Mouse (Mus musculus): ENCODE measurements around the gene Itsn1. TPM values are rescaled to one million over a fixed set of nuclear protein-coding genes. Genes with fewer than 3 reads are reported as not detected.

The Itsn1 gene
- total RNA-seq, 2 experiments from 2014 or later: 158 to 175 TPM

DNA sequence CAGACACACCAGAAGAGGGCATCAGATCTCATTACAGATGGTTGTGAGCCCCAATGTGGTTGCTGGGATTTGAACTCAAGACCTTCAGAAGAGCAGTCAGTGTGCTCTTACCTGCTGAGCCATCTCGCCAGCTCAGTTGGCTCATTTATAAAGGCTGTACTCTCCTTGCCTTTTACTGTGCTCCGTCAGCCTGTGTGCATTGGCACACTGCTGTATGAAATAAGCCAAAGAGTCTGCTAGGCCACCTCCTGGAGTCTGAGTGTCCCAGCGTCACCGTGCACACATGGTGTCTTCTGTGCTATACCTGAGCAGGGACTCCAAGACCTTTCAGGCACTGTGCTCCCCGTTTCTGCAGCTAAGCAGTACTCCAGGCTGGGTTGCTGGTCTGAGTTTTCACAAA is 40.8 kb downstream of the Itsn1 start:
- no peak for DNase-seq

DNA sequence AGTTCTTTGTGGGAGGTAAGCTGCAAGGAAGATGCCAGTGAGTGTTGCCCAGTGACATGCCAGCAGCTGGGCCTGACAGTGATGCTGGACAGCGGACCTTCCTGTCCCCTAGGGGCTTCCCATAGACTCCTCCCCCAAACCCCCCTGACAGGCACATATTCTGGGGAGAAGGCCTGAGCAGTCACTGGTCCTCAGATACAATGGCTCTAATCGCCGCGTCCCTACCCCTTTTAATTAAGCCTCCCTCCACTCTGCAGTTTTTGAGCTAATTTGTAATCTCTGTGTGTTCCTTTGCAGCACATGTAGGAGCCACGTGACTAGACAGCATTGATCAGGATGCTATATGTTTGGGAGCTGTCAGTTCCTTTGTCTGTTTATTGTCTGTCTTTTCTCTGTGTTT is 41.6 kb downstream of the Itsn1 start:
- no peak for DNase-seq

DNA sequence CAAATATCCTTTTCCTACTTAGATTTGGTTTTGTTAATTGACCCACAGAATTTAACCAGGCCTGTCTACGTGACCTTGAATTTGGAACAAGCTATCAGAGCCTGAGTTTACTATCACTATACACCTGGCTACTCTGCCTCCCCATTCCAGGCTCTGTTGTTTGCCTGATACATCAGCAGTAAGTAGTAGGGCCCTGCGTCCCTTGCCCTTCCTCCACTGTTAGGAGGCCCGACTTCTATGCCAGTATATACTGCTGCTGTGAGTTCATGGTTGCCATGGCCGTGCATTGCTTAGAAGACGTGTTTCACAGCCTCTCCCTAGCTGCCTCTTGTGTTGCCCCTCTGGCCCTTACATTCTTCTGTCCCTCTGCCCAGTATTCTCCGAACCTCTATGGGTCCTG is 42.3 kb downstream of the Itsn1 start:
- no peak for DNase-seq

DNA sequence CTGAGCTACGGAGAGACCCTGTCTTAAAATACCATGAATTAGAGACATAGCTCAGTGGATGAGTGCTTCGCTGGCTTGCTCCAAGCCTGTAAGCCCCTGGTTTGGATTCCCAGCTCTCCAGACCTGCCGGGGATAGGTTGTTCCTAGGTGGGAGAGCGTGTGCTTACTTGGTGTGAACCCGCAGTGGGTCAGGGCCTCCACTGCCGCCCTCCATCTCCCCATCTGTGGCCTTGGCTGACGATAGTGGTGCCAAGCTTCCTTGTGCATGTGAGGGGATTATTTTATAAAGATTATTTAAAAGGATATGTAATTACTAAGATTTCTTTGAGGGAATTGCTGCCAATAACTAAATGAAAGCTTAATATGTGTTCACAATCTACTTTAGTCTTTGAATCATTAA is 43.5 kb downstream of the Itsn1 start:
- DNase-seq: no peak

DNA sequence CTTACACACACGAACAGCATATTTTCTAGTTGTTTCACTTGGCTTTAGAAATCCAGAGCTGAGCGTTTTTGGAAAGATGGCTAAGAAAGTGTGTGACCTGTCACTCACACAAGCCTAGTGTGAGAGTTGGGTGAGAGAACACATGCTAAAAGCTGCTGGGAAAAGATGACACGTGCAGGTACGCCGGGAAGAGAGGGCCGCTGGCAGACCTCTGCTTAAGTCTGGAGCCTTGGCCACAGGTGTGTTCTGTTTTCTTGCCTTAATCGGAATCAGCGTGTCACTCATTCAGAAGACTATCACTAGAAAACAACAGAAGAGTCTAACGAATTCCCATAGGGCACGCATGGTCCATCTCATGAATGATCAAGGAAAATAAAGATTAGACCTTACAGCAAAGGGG is 50.5 kb downstream of the Itsn1 start:
- no peak for DNase-seq

DNA sequence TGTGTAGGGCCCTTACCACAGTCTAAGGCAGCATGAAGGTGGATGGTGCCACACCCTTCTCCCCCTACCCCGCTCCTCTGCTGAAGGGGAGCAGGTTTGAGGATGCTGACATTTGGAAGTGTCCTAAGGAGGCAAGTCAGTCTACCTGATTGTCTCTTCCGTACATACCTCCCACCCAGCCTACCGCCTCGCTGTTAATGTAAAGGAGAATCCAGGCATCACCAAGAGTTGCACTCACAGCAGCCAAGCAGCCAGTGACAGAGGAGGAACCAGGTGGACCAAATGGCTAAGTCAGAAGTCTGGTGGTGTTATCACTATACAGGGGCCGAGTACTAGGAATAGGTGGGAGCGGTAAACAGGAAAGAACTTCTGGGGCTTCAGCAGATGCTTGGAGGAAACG is 51.1 kb downstream of the Itsn1 start:
- no peak for DNase-seq

DNA sequence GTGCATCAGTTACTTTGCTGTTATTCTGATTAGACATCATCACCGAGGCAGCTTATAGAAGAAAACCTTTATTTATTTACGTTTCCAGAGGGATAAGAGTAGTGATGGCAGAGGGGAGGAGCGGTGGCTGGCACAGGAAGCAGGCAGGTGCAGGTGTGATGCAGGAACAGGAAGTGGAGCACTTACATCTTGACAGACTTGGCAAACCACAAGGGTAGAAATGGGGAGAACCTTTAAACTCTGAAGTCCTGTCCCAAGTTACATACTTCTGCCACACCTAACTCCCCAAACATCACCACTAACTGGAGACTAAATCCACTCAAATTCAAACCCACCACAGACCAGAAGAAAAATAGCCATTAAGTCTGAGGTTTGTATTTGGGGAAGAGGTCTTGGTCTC is 51.7 kb downstream of the Itsn1 start:
- DNase-seq: no peak

DNA sequence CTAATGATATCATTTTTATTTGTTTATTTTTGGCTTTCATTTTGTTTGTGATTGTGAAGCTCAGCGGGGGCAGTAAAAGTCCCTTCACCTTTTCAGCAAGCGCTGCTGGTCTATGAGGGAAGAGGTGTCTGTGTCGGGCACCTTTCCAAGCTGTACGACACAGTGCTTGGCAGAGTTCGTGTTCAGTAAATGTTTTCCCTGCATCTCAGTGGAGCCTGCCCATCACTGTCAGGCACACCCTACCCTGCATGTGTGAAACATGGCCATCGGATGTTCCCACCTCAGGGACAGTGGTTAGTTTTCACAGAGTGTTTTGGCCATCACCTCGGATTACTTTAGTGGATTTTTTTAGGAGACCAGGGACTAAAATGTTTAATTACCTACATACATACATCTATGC is 54.1 kb downstream of the Itsn1 start:
- no peak for DNase-seq

DNA sequence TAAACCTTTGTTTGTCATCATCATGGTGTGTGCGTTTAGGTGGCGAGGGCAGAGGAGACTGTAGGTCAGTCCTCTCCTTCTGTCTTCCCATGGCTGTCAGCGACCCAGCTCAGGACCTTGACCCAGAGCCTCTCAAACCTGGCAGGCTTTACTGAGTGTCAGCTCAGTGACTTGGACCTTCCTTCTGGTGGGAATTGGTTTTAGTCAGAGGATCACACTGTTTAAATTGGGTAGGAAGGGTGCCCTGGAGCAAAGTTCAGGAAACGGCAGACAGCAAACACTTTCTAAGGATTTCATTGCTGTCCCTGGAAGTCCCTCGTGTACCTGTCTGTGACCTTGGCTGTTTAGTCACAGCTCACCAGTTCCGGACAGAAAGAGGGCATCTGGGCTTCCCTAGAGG is 55.2 kb downstream of the Itsn1 start:
- no peak for DNase-seq

DNA sequence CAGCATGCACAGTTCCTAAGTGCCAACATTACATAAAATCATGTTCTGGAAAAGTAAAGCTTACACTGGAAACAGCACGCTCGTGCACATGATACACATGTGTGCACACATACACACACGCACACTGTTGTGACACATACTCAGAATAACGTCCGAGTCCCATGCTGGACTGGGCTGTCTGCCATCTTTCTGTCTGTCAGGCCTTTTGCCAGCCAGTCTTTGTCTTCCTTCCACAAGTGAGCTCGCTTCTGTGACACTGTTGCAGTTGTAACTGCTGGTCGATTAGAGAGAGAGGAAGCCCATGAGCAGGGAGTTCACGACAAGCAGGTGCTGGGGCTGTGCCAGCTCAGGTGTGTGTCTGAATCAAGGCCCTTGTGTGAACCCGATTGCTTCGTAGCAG is 57.3 kb downstream of the Itsn1 start:
- peak; percentile 50 to 57 for DNase-seq

DNA sequence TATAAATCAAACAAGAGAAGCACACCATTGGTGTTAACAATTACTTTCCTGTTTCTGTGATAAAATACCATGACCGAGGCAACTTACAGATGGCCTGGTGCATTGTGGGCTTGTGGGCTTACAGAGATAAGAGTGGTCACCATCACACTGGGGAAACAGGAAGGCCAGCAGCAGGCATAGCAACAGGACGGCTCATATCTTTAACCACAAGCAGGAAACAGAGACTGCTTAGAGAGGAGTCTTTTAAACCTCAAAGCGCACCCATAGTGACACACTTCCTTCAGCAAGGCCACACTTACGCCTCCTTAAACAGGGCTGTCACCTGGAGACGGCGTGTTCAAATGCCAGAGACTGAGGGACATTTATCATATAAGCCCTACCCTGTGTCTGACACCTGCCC is 60.6 kb downstream of the Itsn1 start:
- no peak for DNase-seq

DNA sequence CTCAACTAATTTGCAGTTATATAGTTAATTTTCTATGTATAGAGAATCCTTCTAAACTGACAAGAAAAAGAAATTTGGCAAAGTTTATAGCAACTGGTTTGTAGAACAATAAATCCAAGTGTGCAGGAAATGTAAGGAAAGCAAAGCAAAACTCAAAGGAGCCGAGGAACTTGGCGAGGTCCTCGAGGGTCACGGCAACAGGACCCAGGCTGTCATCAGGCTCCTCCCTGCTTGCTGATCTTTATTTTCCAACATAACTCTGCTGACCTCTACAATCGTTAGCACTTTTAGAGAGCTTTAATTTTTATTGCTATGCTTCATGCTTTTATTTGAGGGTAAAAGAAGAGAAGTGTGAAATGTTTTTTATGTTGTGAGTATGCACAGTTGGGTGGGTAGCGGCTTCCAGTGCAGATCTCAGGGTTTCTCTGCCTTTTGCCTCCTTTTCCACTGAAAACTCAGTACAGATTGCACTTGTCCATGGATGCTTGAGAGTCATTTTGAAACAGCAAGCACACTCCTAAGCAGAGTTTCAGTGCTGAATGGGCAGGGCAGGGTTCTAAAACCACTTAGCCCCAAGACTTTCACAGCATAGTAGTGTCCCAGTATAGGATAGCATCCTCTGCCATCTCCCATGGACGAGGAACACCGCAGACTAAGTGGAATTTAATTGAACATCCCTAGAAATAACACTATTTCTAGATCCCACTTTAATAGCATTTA is 63.6 kb downstream of the Itsn1 start:
- DNase-seq: no peak

DNA sequence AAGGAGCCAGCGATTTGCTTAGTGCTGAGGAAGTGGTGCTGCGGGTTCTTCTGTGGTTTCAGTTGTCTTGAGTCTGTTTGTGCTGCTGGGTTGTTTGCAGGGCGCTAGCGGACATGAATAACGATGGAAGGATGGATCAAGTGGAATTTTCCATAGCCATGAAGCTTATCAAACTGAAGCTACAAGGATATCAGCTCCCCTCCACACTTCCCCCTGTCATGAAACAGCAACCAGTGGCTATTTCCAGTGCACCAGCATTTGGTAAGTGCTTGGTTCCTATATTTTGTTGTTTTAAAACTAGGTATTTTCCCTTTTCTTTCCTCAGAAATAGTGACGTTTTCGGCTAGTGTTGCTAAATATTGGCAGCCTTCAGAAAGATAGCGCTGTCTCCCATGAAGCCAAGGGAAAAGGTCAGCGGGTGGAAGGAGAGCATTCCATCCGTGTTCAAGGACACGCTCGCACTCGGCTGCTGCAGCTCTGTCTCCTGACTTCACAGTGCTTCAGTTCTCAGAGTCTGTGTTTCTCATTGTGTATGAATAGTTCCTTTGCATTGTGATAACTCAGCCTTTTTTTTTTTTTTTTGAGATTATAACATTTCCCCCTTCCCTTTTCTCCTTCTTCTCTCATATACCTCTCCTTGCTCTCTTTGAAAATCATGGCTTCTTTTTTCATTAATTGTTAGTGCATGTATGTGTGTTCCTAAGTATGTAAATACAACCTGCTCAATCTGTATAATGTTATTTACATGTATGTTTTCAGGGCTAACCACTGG is 64.6 kb downstream of the Itsn1 start:
- no peak for DNase-seq

DNA sequence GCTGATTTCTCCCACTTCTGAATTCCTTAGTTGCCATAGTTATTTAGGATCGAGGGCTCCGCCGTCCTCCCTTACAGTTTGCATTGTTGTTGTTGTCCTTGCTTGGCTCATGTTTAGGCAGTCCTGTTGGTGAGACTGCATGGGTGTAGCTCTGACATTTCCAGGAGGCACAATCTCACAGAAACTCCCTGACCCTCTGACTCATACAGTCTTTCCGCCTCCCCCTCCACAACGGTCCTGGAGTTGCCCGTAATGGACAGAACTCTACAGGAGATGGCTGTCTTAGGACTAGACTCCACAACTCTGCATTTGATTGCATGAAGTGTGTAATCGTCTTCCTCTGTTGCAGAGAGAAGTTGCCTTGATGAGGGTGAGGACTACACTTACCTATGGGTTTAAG is 65.2 kb downstream of the Itsn1 start:
- DNase-seq: no peak

DNA sequence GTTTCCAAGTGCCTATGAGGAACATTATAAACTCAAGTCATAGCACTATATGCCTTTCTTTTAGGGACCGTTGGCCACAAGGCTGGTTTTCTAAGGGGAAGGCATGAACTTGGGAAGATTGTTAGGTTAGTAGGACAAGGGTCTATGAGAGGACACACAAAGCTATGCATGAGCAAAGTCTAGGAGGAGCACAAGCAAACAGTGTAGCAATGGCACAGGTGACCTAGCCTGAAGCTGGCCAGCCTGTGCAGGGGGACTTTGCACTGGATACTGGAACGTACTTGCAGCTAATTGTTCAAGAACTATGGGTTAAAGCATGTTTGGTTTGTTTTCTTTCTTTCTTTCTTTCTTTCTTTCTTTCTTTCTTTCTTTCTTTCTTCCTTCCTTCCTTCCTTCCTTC is 66.0 kb downstream of the Itsn1 start:
- DNase-seq: no peak

DNA sequence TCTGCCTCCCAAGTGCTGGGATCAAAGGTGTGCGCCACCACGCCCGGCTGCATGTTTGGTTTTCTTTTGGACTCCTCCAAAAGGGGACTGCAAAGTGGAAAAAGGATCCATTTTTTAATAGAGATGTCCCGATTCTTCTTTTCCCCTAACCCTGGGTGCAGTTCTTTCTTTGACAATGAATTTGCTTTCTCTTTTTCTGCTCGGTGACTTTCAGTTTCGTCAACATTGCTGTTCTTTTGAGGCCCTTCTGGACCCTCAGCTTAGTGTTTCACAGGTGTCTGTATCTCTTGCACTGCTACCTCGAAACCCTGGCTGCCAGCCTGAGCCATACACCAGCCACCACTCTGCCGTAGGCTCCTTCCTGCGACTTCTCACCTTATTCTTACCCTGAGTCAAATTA is 66.5 kb downstream of the Itsn1 start:
- no peak for DNase-seq

DNA sequence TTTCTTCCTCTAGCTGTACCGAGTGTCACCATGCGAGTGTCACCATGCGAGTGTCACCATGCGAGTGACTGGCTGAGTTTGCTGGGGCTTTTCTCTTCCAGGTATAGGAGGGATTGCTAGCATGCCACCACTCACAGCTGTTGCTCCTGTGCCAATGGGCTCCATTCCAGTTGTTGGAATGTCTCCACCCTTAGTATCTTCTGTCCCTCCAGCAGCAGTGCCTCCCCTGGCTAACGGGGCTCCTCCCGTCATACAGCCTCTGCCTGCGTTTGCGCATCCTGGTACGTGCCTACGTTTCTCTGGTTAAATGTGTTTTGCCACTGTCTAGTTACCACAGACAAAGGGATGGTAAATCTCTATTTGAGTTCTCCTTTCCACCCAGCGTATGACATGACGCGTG is 72.3 kb downstream of the Itsn1 start:
- no peak for DNase-seq

DNA sequence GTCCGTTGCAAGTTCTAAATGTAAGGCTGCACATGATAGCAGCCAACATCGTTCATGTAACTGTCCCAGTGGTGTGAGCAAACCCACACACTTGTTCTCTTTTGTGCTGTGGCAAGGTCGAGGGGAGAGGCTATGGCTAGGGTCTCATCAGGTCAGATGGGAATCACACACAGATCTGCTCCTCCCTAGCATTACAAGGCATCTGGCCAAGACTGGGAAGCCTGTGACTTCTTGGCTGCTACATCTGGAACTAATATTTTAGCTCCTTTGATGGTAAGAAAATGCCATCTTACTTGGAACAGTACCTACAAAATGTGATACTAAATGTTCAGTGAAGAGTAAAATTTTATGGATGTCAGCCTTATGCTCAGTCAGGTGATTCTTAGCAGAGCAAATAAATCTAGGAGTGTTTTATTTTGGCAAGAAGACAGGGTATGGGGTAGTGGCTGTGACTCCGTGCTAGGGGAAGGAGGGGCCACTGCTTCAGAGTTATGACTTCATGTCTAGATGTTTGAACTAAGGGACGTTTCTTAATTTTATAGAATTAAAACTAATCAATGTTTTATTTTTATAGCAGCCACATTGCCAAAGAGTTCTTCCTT is 73.5 kb downstream of the Itsn1 start:
- no peak for DNase-seq

DNA sequence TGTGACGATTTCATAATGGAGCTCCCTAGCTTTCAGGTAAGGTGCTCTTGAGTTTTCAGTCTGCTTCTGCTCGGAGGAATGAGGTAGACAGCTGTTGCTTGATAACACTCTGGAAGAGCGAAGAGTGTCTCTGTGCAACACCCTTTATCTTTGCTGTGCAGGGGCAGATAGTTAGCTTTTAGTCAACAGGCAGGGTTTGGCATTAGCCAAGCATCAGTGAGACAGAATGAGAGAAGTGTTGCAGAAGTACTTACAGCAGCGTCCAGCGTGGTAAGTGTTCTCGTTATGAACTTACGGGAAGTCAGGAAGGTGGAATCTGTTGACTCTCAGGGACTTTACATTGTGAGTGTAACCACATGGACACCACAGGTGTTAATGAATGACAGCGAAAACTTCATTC is 75.3 kb downstream of the Itsn1 start:
- DNase-seq: no peak

DNA sequence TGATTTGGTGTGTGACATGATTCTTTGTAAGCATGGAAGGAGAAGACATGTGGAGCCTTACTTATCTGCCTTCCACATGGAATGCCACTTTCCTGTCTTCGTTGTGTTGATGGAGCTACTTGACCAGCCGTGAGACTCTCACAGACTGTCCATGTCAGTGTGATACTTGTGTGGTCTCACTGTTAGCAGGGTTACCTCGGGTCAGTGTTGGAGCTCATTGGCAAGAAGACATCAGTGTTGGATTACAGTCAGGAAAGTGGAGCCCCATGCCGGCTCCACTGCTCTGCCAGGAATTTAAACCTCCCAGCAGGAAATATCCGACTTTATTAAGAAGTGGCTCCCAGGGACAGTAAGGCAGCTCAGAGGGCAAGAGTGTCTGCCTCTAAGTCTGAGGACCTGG is 75.8 kb downstream of the Itsn1 start:
- DNase-seq: no peak

DNA sequence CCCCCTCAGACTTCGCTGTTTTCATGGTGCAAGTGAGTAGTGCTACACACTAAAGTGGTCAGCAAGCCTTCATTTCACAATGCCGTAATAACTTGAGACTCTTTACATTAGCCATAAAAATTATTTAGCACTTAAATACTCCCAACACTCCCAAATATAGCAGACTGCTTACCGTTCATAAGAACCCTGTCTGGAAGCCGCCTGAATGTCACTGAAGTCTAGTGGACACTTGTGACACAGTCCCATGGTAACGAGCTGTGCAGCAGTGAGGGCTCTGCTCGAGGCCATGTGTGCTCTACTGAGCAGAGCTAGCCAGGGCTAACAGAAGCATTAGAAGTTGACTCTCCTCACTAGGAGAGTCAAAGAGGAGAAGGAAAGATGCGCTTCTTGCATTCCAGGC is 81.2 kb downstream of the Itsn1 start:
- no peak for DNase-seq

DNA sequence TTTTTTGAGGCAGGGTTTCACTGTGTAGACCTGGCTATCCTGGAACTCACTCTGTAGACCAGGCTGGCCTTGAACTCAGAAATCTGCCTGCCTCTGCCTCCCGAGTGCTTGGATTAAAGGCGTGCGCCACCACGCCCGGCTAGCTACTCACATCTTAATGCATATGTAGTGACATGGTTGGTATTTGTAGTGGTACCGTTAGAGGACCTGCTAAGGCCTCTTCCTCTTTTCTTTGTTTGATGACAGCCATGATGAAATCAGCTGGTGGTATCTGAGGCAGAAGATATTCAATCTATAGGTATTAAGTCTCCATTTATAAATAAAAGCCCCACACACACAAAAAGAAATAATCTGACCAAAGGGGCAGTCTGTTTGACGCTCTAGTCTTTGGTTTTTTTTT is 82.3 kb downstream of the Itsn1 start:
- no peak for DNase-seq

DNA sequence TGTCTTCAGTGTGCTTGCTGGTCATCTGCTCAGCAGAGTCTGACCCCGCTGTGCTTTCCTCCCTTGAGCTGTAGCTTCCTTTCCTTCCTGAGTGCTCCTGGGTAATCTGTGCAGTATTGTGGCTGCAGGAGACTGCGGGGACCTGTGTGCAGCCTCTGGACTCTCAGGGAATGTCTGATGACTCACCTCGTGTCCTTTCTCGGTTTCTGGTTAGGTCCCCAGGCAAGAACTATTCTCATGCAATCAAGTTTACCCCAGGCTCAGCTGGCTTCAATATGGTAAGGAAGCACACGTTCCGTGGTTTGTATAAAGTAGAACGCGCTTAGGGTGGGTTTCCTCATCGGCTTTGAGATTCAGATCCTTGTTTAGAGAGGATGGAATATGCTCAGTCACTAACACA is 82.8 kb downstream of the Itsn1 start:
- no peak for DNase-seq

DNA sequence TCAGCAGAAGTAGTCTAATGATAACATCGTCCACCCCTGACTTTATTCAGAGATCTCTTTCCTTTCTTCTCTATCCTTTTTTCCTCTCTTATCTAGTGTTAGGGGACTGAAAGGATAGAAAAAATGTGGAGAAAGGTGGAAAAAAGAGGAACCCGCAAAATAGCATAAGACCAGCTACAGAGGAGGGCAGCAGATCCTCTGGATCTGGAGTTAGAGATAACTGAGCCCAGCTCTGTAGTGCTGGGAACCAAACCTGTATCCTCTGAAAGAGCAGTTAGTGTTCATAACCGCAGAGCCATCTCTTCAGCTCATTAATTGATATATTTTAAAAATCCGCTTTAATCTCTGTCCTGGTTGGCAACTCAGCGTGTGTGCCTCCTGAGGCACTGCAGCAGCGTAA is 84.5 kb downstream of the Itsn1 start:
- DNase-seq: no peak
